In the genomic region with DNA sequence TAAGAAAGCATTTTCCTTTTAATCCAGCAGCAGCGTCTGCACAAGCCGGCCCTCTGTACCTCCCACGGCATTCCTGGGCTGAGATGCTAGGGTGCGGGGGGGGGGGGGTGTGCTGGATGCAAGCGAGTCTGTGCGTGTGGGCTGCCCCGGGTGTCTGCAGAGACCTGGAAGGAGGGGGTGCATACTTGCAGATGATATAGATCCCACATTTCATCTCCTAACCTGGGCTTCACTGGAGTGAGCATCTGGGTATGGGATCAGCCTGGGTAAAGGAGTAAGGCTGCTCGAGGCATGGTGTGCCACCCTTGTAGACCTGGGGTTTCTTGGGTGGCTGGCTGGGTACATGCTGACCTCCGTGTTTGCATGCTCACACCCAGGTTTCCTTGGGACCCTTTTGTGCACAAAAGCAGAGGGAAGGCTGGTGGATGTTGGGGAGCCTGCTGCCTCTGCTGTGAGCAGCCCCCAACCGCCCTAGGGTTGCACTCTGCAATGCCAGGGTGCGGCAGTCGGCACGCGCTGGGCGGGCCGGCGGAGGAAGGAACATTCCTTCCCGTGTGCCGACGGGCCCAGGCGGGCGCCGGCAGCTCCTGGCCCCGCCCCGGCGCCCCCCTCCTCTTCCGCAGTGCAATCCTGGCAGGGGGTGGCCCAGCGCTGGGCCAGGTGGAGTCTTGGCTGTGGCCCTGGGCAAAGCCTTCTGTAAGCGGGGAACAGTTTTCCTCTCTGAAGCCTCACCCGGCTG, we compare ENCODE assay signal across 8 mouse cellular contexts. TPM values are rescaled to one million over a fixed set of nuclear protein-coding genes. Genes with fewer than 3 reads are reported as not detected.
DNase-seq lines count a peak whose midpoint lies in the region; ATAC-seq and TF ChIP-seq lines count a peak whose summit lies in the region.

No protein-coding gene starts in this region.

- peak overlapping the region; percentile 83 for H3K27ac ChIP-seq in spleen, adult 2 months (ENCODE audit: insufficient read depth, low read length)
- peak overlapping the region; percentile 91 for H3K27ac ChIP-seq in midbrain, embryonic 14.5 days (replicated peaks; ENCODE audit: low read depth, low read length)

- peaks cover 33% of the 10 kb centered on the region for H3K4me1 ChIP-seq in spleen, adult 2 months (ENCODE audit: control insufficient read depth, insufficient read depth, insufficient read length)
- peaks cover 49% of the 10 kb centered on the region for H3K4me1 ChIP-seq in midbrain, embryonic 14.5 days (ENCODE audit: control insufficient read depth, insufficient read depth, low read length)

- no peak for DNase-seq in spleen, adult 2 months (ENCODE audit: low read depth in 1 of 2, low spot score in 2 of 2)
- no peak for DNase-seq in spleen, postnatal 14 days (ENCODE audit: low spot score in 2 of 2)
- DNase-seq in brain, embryonic 14.5 days (ENCODE audit: low read depth), result peak; percentile 87
- DNase-seq in heart, postnatal 4 days, result peak; percentile 60
- peak; percentile 59 for DNase-seq in liver
- DNase-seq in midbrain, embryonic 14.5 days, result peak; percentile 72
- DNase-seq in cerebellum, adult 9-11 months, result no peak
- DNase-seq in right cerebral cortex, postnatal 36 days (ENCODE audit: low spot score in 2 of 2), result no peak

- TF ChIP-seq POLR2A in spleen, adult 2 months (IDR thresholded peaks at IDR 0.05; ENCODE audit: low read depth, low read length), result no peak
- no peak for TF ChIP-seq POLR2A in brain, embryonic 14.5 days (IDR thresholded peaks at IDR 0.05; ENCODE audit: borderline replicate concordance, extremely low read depth, insufficient read depth, insufficient read length, poor library complexity, severe bottlenecking)

- peak overlapping the region; percentile 82 for H3K4me2 ChIP-seq in midbrain, embryonic 14.5 days (ENCODE audit: low read length)

- ATAC-seq in midbrain, embryonic 14.5 days (ENCODE audit: low FRiP score, low TSS enrichment), result peak; percentile 28; the same call in 1 of the 2 replicates

- H3K36me3 ChIP-seq in spleen, adult 2 months (ENCODE audit: control insufficient read depth, insufficient read depth, low read length), result peaks cover 35% of the 10 kb centered on the region
- H3K36me3 ChIP-seq in midbrain, embryonic 14.5 days (ENCODE audit: control insufficient read depth, insufficient read depth, low read length), result peaks cover 21% of the 10 kb centered on the region

- no peaks in the 10 kb centered on the region for H3K27me3 ChIP-seq in spleen, adult 2 months (ENCODE audit: control insufficient read depth, insufficient read depth, low read length)
- H3K27me3 ChIP-seq in midbrain, embryonic 14.5 days (ENCODE audit: control insufficient read depth, insufficient read depth, low read length), result peaks cover 25% of the 10 kb centered on the region

- peak overlapping the region; percentile 54 for H3K4me3 ChIP-seq in spleen, adult 2 months (ENCODE audit: extremely low read depth, insufficient read depth, insufficient read length)
- H3K4me3 ChIP-seq in midbrain, embryonic 14.5 days (replicated peaks; ENCODE audit: low read depth, low read length), result peak overlapping the region; percentile 51

- WGBS in spleen, adult 2 months, result 11% methylated on average over 30 of the region's 30 CpGs
- WGBS in midbrain, embryonic 14.5 days, result under 1% methylated on average over 30 of the region's 30 CpGs

- no peaks in the 10 kb centered on the region for H3K9me3 ChIP-seq in midbrain, embryonic 14.5 days (ENCODE audit: control insufficient read depth, low read length)

- H3K9ac ChIP-seq in midbrain, embryonic 14.5 days (replicated peaks; ENCODE audit: low read length), result peak overlapping the region; percentile 62

- TF ChIP-seq CTCF in spleen, adult 2 months (IDR thresholded peaks at IDR 0.05; ENCODE audit: extremely low read depth, insufficient read depth, insufficient read length, insufficient replicate concordance), result no peak
- no peak for TF ChIP-seq CTCF in brain, embryonic 14.5 days (IDR thresholded peaks at IDR 0.05; ENCODE audit: borderline replicate concordance, extremely low read depth, insufficient read depth, insufficient read length)

RNA-seq across cellular contexts. Expression of gene Lfng, which starts 3.3 kb away (rescaled TPM):
- polyA plus RNA-seq in spleen, adult 2 months (2012; rRNA removed), result 165 and 240 TPM in 2 replicates
- polyA plus RNA-seq in brain, embryonic 14.5 days (2012; rRNA removed), result 55.8 and 73.4 TPM in 2 replicates
- total RNA-seq in heart, postnatal 4 days (2021), result 10 to 100 TPM; 11.6 to 12.1 TPM
- polyA plus RNA-seq in midbrain, embryonic 14.5 days (2014; fragmentation: Nextera tagmentation; extraction: Ambion mirVana), result 20.5 and 25.2 TPM in 2 replicates

RNA-seq across cellular contexts. Expression of gene Ttyh3, which starts 38.4 kb away (rescaled TPM):
- 95.1 and 118 TPM in 2 replicates for polyA plus RNA-seq in spleen, adult 2 months (2012; rRNA removed)
- 164 and 280 TPM in 2 replicates for polyA plus RNA-seq in brain, embryonic 14.5 days (2012; rRNA removed)
- 10 to 100 TPM; 83.0 to 90.4 TPM for total RNA-seq in heart, postnatal 4 days (2021)
- 72.1 and 86.7 TPM in 2 replicates for polyA plus RNA-seq in midbrain, embryonic 14.5 days (2014; fragmentation: Nextera tagmentation; extraction: Ambion mirVana)

RNA-seq across cellular contexts. Expression of gene Grifin, which starts 45.6 kb away (rescaled TPM):
- 0.61 and 0.81 TPM in 2 replicates for polyA plus RNA-seq in spleen, adult 2 months (2012; rRNA removed)
- polyA plus RNA-seq in brain, embryonic 14.5 days (2012; rRNA removed), result 0.26 and 0.32 TPM in 2 replicates
- not detected for total RNA-seq in heart, postnatal 4 days (2021)
- polyA plus RNA-seq in midbrain, embryonic 14.5 days (2014; fragmentation: Nextera tagmentation; extraction: Ambion mirVana), result not detected in 2 replicates

Comparison
In these comparisons a context has a peak if more than half of its experiments do, and no peak if none do; other contexts are left out.
1. DNase-seq: peak in brain, embryonic 14.5 days (single experiment), heart, postnatal 4 days (single experiment), liver (single experiment) and midbrain, embryonic 14.5 days (single experiment); none in spleen, adult 2 months (0 of 2), spleen, postnatal 14 days (0 of 2), cerebellum, adult 9-11 months (single experiment) and right cerebral cortex, postnatal 36 days (0 of 2).